Mouse (Mus musculus) cerebellum, adult 18-20 months (tissue): Measurements from ENCODE around the gene Dcbld2.

ENCODE experiments used
- DNase-seq, 2 experiments: peaks; one replicate each; pipeline ENCODE4 v3.0.0; 2021

Dcbld2 gene

DNA sequence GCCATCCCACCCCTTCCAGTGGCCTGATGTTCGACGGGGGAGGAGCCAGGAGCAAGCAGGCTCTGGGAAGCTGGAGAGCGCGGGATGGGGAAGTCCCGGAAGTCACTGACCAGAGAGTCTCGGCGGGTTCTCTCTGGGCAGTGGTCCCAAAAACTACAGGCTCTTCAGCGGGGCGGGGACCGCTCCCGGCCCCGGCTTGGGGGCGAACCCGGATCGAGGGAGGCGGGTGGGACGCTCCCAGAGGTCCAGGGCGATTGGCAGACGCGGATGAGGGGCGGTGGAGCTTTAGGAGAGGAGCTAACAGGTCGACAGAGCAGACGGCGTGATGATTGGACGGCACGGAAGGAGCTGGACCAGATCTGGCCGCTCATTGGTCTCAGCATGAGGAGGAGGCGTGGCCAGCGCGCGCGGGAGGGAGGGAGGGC, at the start of gene Dcbld2:
Gene Dcbld2 (plus strand): TSS at position 382 of the 425 bp plus-strand sequence.
- peak; percentile 94 to 99 for DNase-seq

DNA sequence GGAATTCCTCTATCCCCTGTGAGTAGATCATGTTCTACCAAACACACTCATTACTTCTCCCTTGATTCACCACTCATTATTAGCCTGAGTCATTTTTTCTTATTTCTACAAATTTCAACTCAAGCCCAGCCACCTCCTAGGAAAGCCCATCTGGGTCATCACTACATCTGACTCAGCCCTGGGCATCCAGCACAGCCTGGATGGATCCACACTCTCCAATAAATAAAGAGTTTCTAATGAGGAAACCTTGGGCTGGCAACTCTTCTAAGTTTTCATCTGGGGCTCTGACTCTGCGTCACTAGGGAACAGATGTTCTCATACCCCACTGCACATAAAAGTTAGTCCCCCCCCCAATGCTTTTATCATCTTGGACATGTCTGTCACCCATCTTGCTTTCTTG, 31.1 kb upstream of the Dcbld2 start:
- no peak for DNase-seq

DNA sequence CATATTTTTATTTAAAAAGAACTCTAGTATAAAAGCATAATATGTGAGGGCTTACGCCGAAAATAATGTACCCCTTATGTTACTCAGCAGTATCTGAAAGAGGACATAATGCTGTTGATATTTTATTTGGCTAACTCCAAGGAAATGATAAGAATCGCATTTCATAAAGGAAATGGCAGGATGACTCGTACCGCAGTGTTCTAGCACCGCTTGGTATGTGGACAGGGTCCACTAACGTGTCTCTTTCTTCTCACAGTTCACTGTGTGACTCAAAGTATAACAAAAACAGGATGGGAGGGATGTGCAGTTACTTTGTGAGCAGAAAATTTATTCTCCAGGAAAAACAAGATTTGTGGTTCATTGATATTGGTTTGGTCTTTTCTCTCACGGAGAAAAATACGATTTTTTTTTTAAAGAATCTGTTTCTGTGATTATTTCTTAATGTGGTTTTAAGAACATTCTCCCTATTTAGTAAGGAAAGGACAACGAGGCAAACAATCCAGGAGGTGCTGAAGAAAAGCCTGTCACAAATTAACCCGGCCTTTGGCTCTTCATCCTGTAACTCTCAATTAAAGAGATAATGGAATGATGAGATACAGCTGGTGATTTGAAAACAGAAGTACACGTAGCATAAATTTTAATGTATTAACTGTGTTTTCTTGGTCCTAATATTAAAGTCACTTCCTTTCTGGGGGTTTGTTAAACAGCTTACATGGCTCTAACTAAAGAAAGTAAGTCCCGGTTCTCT, 30.3 kb upstream of the Dcbld2 start:
- no peak for DNase-seq

DNA sequence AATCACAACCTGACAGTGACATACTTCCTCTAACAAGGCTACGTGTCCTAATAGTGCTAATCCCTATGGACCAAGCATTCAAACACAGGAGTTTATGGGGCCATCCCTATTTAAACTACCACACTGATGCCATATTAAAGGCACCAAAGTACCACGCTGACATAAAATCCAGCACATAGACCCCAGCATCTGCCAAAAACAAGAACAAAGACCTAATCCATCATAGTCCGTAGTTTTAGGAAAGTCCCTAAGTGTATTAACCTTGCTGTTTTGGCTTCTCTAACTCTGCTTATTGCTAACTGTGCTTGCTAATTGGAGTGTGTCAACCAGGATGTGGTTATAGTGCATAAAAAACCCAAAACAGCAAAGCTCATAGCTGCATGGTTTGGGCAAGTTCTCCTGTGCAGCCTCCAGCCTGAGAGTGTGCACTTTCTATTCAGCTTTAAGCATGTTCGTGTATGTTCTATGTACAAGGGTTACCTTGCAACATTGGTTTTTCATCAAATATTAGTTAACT, 21.9 kb upstream of the Dcbld2 start:
- no peak for DNase-seq

DNA sequence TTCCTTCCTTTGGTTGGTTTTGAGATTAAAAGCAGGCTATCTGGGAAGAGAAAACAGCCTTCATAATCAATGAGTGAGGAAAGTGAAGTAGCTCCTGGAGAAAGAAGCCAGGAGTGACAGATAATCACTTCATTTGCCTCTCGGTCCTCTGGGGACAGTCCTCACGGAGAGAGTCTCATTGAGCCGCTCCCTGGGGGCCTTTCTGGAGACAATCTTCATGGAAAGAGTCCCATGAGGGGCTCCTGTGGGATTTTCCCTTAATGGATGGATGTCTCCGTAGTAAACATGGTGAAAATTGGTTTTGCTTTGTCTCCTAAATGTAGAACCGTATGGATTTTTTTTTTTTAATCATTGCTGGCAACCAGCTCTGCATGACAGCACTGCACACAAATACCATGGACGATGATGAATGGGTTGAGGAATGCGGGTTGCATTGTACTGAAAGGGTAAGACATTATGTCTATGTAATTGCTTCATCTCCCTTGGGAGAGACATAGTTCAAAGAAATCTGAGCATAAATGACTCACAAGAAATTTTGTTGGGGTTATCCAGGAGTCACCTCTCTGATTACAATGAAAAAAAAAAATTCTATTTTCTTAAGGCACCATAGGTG, 19.0 kb upstream of the Dcbld2 start:
- no peak for DNase-seq

DNA sequence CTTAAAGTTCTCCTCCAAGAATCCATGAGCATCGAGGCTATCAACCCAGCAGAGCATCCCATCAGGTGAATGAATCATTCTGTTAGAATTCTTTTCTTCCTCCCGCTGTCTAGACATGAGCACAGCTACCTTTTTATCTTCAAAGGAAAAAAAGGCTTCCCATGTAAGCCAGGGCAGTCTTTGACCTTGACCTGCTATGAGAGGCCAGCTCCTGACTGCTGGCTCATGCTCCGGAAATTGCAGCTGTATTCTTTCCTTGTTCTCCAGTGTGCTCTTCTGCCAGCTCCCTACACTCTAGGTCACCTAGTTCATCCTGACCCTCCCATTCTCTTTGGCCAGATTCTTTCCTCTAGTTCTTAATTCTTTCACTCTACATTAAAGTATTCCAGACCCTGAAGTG, 15.2 kb upstream of the Dcbld2 start:
- DNase-seq, result no peak

DNA sequence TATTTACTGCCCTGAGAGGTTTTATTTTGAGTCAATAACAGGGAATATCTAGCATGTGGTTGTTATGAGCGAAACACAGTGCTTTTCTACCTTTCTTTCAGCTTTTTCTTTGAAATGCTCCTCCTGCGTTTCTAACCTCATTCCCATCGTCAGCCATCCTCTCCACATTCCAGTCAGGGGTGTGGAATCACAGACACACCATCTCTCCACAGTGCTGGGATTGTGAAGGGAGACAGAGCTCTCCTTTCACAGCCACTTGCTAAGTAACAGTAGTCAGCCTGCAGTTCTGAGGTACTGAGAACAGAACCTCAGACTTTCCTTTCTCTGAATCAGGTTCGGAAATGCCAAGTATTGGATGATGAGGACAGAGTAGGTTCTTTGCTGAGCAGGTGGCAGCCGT, 14.1 kb upstream of the Dcbld2 start:
- no peak for DNase-seq

DNA sequence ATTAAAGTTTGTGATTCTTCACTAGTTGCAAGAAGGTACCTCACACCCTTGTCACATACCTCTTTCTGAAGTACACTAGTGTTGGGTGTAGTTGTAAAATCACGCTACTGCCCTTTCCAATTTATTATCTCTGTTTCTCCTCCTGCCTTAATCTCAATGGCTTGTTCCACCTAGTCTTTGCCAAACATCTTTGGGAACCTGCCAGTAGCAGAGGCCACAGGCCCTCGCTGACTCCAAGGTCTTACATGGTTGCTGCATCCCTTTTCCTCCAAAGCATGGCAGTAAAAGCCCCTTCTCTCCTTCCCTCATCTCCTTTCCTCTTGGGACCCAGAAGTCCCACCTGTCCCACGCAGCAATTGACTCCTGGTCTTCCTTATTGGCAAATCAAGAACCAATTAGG, 9.6 kb upstream of the Dcbld2 start:
- DNase-seq, result no peak

DNA sequence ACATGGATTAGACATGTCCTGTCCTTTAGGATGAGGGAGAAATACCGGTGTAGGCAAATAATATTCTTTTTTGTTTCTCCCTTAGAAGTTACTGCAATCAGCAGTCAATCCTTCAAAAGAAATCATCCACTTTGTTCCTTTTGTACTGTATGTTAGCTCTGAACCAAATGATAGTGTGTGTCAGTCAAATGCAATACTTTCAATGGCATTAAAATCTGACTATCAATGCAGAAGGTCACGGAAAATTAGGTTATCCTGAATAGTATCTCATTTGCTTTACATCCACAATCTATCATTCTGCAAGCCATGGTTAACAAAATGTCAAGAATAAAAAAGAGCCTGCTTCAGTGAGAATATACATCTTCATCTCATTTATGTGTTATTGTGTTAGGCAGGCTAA, 7.2 kb upstream of the Dcbld2 start:
- no peak for DNase-seq

DNA sequence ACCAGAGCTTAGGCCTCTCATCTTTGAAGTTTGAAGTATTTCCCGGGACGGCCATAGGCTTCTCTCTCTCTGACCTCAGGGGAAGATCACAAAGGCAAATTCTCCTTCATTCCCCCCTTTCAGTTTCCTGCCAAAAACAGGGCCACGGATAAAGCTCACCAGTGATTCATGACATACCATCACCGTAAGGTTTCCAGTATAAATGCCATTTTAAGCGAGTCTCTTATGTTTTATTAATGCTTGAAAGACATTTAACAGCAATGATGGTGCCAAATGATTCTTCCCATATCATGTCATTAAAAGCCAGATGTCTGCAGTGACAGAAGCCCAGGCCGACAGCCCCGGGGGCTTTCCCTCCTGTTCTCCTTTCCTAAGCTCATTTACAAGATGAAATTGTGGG, 3.6 kb upstream of the Dcbld2 start:
- no peak for DNase-seq

DNA sequence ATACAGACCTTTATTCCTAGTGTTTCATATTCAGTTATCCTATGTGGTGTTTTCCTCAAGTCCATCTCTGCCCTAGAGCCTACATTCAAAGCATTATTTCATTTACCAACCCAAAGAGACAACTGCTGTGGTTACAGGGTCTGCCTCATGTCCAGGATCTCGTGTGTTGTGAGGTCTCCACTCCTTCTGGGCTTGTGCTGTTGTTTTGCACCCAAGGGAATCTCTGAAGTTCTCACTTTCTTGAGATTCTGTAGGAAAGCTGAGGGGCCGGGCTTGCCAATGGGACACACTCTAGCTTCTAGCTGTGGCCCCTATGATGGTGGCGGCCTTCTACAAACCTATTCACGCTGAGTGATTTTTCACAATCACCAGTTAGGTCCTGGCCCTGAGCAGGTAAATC, 3.0 kb upstream of the Dcbld2 start:
- DNase-seq, result no peak

DNA sequence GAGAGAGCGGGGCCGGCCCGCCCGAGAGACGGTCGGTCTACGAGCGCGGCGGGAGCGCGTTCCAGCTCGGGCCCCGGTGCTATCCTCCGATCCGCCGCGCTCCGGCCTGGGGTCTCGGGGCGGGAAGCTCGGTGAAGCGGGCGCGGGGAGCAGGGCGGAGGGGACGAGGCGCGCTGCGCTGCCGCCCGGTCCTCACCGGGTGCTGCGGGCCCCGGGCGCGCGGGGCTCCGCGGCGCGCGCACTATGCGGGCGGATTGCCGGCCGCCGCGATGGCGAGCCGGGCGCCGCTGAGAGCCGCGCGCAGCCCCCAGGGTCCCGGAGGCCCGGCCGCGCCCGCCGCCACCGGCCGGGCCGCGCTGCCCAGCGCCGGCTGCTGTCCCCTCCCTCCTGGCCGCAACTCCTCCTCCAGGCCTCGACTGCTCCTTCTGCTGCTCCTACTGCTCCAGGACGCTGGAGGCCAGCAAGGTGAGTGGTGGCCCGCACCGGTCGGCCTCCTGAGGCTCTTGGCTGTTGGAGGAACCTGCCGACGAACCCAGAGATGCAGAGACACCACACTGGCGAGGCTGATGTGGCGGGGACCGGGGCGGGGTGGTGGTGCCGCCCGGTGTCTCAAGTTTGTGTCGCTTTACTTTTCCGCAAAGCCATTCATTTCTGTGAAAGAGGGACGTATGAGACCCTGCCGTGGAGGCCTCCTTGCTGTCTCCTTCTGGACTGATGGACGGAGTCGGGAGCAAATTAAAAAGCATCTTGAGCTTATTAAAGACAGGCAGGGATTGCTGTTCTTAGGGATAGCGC, 441 bp downstream of the Dcbld2 start:
- peak; percentile 50 to 66 for DNase-seq

DNA sequence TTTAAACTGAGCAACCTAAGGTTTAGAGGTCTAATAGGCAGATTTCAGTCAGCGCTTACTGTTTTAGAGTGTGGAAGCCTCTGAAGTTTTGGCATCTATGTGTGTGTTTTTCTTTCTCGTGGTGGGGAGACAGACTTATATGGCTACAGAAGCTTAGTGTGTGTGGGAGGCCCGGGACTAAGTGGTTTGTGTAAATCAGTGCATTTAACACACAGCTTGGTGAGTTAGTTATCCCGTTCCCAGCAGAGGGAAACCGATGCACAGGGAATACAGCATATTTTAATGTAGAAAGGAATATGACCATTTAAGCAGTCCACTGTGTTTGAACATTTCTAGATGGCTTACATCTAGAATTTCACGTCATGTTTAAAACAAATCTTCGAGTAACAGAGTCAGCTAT, 1.6 kb downstream of the Dcbld2 start:
- DNase-seq, result no peak

DNA sequence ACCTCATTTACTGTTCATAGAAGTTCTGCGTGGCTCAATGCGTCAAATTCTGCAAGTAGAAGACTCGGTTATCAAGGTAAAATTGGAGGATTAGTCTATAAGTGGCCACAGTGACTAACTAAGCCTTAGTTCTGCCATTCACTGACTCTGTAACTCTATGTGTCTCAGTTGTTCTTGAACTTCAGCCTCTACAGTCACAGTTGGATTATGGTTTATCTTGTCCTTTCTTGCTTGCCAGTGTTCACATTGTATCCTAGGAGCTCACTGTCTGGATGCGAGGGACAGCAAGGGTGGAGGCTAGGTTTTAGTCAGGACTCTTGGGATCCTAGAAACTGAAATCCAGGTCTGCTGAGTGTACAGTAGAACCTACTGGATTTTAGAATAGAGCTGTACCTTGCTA, 6.6 kb downstream of the Dcbld2 start:
- DNase-seq, result no peak

DNA sequence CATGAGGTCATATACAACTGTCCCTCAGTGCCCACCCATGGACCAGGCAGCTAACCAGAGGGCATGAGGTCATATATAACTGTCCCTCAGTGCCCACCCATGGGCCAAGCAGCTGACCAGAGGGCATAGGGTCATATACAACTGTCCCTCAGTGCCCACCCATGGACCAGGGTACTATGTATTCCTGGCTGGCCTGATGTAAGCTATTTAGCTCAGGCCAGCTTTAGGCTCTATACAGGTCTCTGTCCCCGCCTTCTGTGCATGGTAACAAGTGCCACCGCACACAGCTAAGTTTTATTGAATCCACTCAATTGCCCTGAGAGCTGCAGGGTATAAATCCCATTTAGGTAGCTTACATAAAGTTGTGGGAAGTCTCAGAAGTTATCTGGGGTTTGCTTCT, 7.3 kb downstream of the Dcbld2 start:
- DNase-seq, result no peak

DNA sequence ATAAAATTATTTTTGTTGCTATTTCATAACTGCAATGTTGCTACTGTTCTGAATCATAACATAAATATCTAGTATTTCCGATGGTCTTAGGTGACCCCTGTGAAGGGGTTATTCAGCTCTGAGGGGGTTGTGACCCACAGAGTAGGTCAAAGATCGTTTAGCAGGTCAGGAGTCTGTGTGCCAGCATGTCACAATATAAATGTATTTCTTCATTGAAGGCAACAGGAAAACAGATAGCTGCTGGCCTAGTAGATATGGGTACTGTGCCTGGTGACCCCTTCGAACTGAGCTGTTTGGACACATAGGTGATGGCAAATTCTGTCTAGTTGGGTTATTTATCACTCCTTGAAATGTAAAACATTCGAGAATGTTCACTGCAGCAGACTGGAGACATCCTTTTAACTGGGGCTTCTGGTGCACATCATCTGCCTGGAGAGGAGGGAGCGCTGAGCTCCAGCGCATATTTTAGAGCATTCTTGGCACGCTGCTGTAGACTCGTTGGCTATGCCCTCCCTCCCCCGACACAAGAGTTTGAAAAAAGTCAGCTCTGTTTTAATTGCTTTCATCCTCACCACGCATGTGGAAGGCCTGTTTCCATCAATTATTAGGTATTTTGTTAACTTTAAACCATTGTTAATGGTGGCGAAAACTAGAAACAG, 13.6 kb downstream of the Dcbld2 start:
- DNase-seq, result no peak

DNA sequence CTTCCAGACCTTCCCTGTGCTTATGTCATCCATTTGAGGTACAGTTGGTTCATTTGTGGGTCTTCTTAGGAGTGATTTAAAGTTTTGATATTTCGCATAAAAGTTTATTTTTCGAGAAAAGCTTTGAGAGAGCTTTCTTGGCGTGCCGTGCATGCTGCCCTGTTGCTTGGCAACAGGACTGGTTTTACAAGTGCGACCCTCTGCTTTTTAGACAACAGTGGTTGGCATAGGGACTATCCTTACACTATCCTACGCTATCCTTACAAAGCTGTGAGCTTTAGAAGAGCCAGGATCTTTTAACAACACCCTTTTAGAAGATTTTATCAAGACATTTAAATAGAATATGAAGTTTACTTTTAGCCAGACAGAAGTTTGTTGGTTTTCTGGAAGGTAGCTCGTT, 22.0 kb downstream of the Dcbld2 start:
- no peak for DNase-seq

DNA sequence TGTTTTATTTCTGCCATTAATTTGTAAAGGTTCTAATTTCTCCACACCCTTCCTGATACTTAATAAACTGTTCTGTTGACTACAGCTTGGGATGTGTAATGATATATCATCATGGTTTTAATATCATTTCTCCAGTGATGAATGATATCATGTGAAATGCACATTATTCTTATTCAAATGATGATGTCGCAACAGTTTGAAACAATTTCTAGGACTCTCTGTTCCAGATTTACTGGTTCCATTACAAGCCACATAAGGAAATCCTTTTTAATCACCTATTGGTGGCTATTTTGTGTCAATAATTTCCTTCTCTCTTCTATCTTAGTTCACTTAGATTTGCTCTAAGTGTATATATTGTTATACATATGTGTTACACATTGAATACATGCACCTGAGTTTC, 24.1 kb downstream of the Dcbld2 start:
- DNase-seq, result no peak

DNA sequence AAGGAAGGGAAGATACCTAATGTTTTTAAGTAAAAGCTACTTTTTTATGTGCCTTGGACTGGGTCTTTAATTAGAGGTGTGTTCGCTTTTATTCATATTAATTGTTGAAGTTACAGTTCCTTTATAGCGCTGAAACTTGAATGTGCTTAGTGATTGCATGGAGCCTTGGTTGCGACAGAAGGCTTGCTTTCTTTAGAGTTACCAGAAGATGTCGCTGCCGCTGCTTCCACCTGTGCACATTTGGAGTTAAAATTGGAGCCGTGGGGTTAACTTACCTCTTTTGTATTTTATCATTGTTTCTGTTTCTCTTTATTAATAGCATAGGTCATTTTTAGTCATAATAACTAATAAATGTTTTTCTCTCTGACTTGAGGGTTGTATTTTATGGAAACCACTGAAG, 36.5 kb downstream of the Dcbld2 start:
- DNase-seq, result no peak

DNA sequence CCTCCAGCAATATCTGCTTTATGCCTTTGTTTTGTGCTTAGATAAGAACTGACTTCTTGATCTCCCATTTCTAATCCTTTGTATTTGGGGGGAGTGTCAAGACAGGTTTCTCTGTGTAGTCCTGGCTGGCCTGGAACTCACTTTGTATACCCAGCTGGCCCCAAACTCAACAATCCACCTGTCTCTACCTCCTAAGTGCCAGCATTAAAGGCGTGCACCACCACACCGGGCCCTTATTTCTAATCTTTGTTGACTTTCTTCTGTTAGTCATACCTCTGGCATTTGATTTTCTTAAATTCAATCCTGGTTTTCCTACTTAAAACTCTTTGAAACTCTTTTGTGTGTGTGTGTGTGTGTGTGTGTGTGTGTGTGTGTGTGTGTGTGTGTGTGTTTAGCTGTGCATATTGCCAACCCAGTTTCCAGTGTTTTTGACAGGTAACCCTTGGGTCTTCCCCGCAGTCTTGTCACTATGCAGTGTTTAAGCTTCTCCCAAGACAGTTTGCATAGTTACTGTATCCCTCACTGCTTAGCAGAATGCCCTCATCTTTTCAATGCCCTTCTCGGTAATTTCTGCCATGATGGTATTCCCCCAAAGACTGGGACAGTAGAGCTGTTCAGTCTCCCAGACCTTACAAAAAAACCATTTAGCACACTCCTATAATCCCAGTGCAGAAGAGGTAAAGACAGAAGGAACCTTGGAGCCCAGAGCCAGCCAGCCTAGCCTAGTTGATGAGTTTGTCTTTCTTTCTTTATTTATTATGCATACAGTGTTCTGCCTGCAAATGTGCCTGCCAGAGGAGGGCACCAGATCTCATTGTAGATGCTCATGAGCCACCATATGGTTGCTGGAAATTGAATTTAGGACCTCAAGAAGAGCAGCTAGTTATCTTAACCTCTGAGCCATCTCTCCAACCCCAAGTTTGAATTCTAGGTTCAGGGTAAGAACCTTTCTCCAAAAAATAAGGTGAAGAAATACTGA, 38.3 kb downstream of the Dcbld2 start:
- no peak for DNase-seq

DNA sequence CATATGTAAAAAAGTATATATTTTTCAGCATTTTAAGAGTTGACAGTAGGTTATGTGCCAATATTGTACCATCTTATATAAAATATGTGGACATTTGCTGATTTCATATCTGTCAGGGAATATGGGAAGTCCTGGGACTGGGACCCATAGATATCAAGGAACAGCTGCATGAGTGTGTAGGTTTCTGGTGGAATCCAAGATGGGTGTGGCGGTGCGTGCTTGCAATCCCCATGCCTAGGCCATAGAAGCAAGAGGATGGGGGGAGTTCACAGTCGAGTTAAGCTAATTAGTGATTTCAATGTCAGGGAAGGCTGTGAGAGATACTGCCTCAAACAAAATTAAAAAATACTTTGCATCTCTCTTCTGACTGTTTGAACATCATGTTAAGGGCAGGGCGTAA, 40.8 kb downstream of the Dcbld2 start:
- no peak for DNase-seq

DNA sequence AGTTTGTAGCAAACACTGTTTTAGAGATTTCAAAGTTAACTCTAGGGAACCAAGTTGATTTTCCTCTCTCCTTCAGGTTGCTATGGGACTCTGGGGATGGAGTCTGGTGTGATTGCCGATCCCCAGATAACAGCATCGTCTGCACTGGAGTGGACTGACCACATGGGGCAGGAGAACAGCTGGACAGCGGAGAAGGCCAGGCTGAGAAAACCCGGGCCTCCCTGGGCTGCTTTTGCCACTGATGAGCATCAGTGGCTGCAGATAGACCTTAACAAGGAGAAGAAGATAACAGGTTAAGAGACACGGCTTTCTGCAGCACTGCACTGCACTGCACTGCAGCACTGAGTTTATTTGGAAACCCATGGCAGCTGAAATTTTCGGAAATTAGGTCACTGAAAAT, 42.4 kb downstream of the Dcbld2 start:
- DNase-seq, result no peak
